Mouse (Mus musculus) spleen, adult 10 weeks (tissue): ENCODE measurements around the gene Smg6. TPM values are rescaled to one million over a fixed set of nuclear protein-coding genes. Genes with fewer than 3 reads are reported as not detected.

Experiments
- polyA plus RNA-seq: library from polyadenylated mRNA; stranded (reverse); fragments of 350-450 nt; fragmentation: Illumina TruSeq; extraction: RNeasy Lipid Tissue Mini Kit (QIAGEN cat#74804); gene quantifications from one replicate; pipeline ENCODE4 v1.2.3, GENCODE M21; 2015; ENCODE audit warnings: low replicate concordance; ENCODE audit not compliant: insufficient read depth

Smg6 gene
- 24.2 TPM for polyA plus RNA-seq

GRCm38 (mm10) chr11:74925577-74926387, at the start of gene Smg6, which contains the start of gene Srr:
Smg6 (plus strand) TSS chr11:74925823.
Srr (minus strand) TSS chr11:74925948.

GRCm38 (mm10) chr11:74896901-74897677, 28.5 kb upstream of the Smg6 start, which contains the start of gene Sgsm2:
Sgsm2 (minus strand) TSS chr11:74897060.

GRCm38 (mm10) chr11:74897678-74898516, 27.7 kb upstream of the Smg6 start, which contains the start of gene Tsr1:
Tsr1 (plus strand) TSS chr11:74898071.

GRCm38 (mm10) chr11:75169405-75170080, 243.9 kb downstream of the Smg6 start, which contains the start of gene Hic1:
Hic1 (minus strand) TSS chr11:75169519.

GRCm38 (mm10) chr11:75178672-75179208, 253.1 kb downstream of the Smg6 start, which contains the start of gene Ovca2:
Ovca2 (minus strand) TSS chr11:75178835.

GRCm38 (mm10) chr11:75190905-75191441, 265.4 kb downstream of the Smg6 start, which contains the start of gene Dph1:
Dph1 (minus strand) TSS chr11:75191241.

GRCm38 (mm10) chr11:75193256-75194071, 267.8 kb downstream of the Smg6 start, which contains the start of gene Rtn4rl1:
Rtn4rl1 (plus strand) TSS chr11:75193783.

Other genes starting within 250 kb of the Smg6 start
- 187 TPM for gene Pafah1b1, start 201.2 kb upstream of the Smg6 start, polyA plus RNA-seq
- 25.5 TPM for gene Mettl16, start 155.0 kb upstream of the Smg6 start, polyA plus RNA-seq
- gene Mnt, start 94.9 kb upstream of the Smg6 start, polyA plus RNA-seq, result 9.4 TPM
- 3.1 TPM for gene Sgsm2, start 28.8 kb upstream of the Smg6 start, polyA plus RNA-seq
- gene Tsr1, start 27.8 kb upstream of the Smg6 start, polyA plus RNA-seq, result 61.4 TPM
- 20.3 TPM for gene Srr, start 125 bp downstream of the Smg6 start, polyA plus RNA-seq
- gene Hic1, start 243.7 kb downstream of the Smg6 start, polyA plus RNA-seq, result 0.51 TPM